Mouse (Mus musculus): ENCODE data around the gene Tlcd2.

DNA sequence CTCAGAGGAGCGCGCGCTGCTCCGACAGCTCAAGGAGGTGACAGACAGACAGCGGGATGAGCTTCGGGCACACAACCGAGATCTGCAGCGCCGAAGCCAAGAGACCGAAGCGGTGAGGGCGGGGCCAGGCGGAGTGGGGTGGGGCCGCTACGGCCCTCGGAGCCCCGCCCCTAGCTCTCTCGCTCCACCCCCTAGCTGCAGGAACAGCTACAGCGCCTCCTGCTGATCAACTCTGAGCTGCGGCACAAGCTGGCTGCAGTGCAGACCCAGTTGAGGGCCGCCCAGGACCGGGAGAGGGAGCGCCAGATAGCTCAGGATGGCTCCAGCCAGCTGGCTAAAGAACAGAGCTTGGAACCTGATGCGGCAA, 49.1 kb downstream of the Tlcd2 start:
- TF ChIP-seq POLR2A (IDR thresholded peaks at IDR 0.05; ENCODE audit: low read depth, low read length), result no peak
- peak in 1 of 2 experiments; percentile 65; a peak in 2 of 4 replicates for TF ChIP-seq CTCF (conservative IDR thresholded peaks at IDR 0.05 in 1 of 2, IDR thresholded peaks at IDR 0.05 in 1 of 2; ENCODE audit: low read depth in 2 of 2, low read length in 2 of 2)
- no peak for TF ChIP-seq CHD2 (IDR thresholded peaks at IDR 0.05; ENCODE audit: low read length)
- no peak for TF ChIP-seq EP300 (IDR thresholded peaks at IDR 0.05; ENCODE audit: low read length)
- no peak for TF ChIP-seq USF1 (IDR thresholded peaks at IDR 0.05; ENCODE audit: low read depth, low read length)
- no peak for TF ChIP-seq NRF1 (IDR thresholded peaks at IDR 0.05; ENCODE audit: low read depth, low read length)
- no peak for TF ChIP-seq MEF2A (IDR thresholded peaks at IDR 0.05; ENCODE audit: borderline replicate concordance, low read depth, low read length)
- TF ChIP-seq RAD21 (IDR thresholded peaks at IDR 0.05; ENCODE audit: low read depth, low read length), result peak; percentile 20
- no peak for TF ChIP-seq KAT2A (IDR thresholded peaks at IDR 0.05; ENCODE audit: insufficient replicate concordance, low read length)
- no peak for TF ChIP-seq USF2 (conservative IDR thresholded peaks at IDR 0.05; ENCODE audit: low read depth, low read length)
